Mouse (Mus musculus): Measurements from ENCODE around the gene Cul4a. TPM values are rescaled to one million over a fixed set of nuclear protein-coding genes. Genes with fewer than 3 reads are reported as not detected.

Gene Cul4a
- 22.8 TPM for polyA plus RNA-seq (2017; shearing (Covaris generic))

DNA sequence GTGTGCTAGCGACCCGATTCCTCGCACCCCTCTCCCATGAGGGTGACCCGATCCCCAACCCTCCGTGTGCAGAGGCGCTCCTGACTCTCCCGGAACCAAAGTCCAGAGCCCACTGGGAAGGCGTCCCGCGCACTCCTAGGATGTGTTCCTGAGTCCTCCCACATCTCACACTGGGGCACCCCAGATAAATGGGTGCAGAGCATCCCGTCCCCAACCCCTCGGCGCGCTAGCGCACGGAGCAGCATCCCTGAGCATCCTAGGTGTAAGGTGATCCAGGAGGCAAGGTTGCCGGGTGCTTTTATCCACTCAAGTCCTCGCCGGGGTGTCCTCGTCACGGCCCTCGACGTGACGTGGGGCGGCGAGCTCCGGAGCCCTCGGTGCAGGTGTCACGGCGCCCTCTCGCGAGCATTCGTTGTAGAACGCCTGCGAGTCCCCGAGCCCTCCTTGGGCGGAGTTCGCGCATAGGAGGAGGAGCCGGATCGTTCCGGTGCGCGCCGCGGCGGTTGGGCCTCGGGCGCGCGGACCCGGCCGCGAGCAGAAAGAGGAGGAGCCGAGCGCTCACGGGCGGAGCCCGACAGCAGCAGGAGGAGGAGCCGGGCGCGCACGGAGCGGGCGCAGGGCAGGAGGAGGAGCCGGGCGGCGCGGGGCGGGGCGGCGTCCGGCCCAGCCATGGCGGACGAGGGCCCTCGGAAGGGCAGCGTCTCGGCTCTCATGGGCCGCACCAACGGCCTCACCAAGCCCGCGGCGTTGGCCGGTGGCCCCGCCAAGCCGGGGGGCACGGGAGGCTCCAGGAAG lies at the start of gene Cul4a, which contains the start of gene Pcid2:
Cul4a (plus strand) TSS at position 535 of the 795 bp plus-strand sequence.
Pcid2 (minus strand) TSS at position 373 of the 795 bp plus-strand sequence.

DNA sequence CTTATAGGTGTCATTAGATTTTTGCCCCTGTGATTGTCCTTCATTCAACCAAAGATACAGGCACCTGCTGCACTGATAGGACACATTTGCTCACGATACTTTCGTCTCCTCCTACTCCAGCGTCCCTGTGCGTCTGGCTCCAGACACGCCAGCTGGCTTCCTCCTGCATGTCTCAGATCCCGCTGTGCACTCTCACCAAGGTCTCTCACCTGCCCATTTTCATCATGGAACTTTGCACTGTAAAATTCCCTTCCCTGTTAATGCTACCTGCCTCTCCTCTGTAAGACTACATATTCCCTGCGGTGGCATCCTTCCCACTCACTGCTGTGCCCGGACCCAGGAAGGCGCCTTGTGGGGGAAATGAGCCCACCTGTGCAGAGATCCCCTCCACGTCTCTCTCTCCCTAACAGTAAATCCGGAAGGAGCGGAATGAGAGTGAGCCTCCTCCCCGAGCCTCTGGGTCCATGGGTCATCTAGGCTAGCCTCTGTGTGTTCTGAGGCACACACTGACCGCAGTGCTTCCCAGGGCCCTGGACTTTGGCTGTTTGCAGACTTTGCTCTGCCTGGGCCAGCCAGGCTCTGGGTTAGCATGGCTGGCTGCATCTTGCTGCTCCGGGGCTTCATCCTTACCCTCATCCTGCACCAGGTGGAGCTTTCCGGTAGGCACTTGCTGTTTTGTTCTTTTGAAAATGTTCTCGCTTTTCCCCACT lies 44.8 kb upstream of the Cul4a start, which contains the start of gene Proz:
Proz (plus strand) TSS at position 474 of the 710 bp plus-strand sequence.

DNA sequence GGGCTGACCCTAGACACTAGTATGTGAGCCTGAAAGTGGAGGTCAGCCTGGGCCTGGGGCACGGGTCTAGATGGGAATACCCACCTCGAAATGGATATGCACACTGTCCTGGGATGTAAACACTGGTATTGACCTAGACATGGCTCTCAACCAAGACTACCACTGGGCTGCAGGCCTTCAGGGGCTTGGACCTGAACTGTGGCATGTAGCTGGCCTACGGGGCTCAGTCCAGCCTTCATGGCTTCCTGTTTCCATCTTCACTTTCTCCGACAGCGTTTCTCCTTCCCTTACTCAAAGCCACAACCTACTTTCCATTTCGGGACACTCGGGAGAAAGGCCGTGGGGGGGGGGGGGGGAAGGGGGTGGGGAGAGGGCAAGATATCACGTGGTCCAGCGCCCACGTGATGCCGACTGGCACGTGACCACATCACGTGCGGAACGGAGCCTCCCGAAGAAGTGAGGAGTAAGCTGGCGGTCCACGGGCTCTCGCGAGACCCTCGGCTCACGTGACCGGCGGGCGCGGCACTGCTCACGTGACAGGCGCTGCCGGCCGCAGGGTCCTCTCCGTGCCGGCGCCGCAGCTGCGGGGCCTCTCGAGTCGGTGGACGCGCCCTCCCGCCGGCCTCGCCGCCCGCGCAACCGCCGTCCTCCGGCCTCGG lies 53.4 kb downstream of the Cul4a start, which contains the start of gene Lamp1:
Lamp1 (plus strand) TSS at position 444 of the 659 bp plus-strand sequence.

Other genes with a start within 250 kb of the Cul4a start
- 0.69 TPM for gene Mcf2l, start 231.8 kb upstream of the Cul4a start, polyA plus RNA-seq (2017; shearing (Covaris generic))
- not detected for gene F7, start 79.6 kb upstream of the Cul4a start, polyA plus RNA-seq (2017; shearing (Covaris generic))
- 0.27 TPM for gene F10, start 68.3 kb upstream of the Cul4a start, polyA plus RNA-seq (2017; shearing (Covaris generic))
- 2.3 TPM for gene Proz, start 44.7 kb upstream of the Cul4a start, polyA plus RNA-seq (2017; shearing (Covaris generic))
- gene Pcid2, start 162 bp upstream of the Cul4a start, polyA plus RNA-seq (2017; shearing (Covaris generic)), result 42.6 TPM
- gene Lamp1, start 53.5 kb downstream of the Cul4a start, polyA plus RNA-seq (2017; shearing (Covaris generic)), result 212 TPM
- gene Grtp1, start 95.0 kb downstream of the Cul4a start, polyA plus RNA-seq (2017; shearing (Covaris generic)), result 2.0 TPM
- gene Adprhl1, start 148.5 kb downstream of the Cul4a start, polyA plus RNA-seq (2017; shearing (Covaris generic)), result not detected
- gene Dcun1d2, start 182.5 kb downstream of the Cul4a start, polyA plus RNA-seq (2017; shearing (Covaris generic)), result 21.3 TPM
- 17.3 TPM for gene Tmco3, start 182.6 kb downstream of the Cul4a start, polyA plus RNA-seq (2017; shearing (Covaris generic))
- 59.0 TPM for gene Tfdp1, start 233.1 kb downstream of the Cul4a start, polyA plus RNA-seq (2017; shearing (Covaris generic))

Data from effector memory CD4-positive, alpha-beta T cell, adult 7 months (primary cell).